Mouse (Mus musculus) spleen, adult 10 weeks (tissue): ENCODE measurements around the gene Pm20d2. TPM values are rescaled to one million over a fixed set of nuclear protein-coding genes. Genes with fewer than 3 reads are reported as not detected.

Experiments used
- polyA plus RNA-seq: library from polyadenylated mRNA; stranded (reverse); fragments of 350-450 nt; fragmentation: Illumina TruSeq; extraction: RNeasy Lipid Tissue Mini Kit (QIAGEN cat#74804); gene quantifications from one replicate; pipeline ENCODE4 v1.2.3, GENCODE M21; 2015; ENCODE audit warnings: low replicate concordance; ENCODE audit not compliant: insufficient read depth

Gene Pm20d2
- polyA plus RNA-seq: 0.70 TPM

GRCm38 (mm10) chr4:33189735-33190036 lies at the start of gene Pm20d2:
Gene Pm20d2 (minus strand): TSS chr4:33189737.

GRCm38 (mm10) chr4:33208881-33209841 lies 19.6 kb upstream of the Pm20d2 start, which contains the start of gene Srsf12:
Gene Srsf12 (plus strand): TSS chr4:33208991.

GRCm38 (mm10) chr4:33132221-33132620 lies 57.3 kb downstream of the Pm20d2 start, which contains the start of gene Gabrr1:
Gene Gabrr1 (plus strand): TSS chr4:33132521.

Other genes with a start within 250 kb of the Pm20d2 start
- gene Ankrd6, start 238.9 kb downstream of the Pm20d2 start, polyA plus RNA-seq: 1.2 TPM
- 7.1 TPM for gene Rragd, start 206.7 kb downstream of the Pm20d2 start, polyA plus RNA-seq
- gene Ube2j1, start 158.3 kb downstream of the Pm20d2 start, polyA plus RNA-seq: 88.6 TPM
- gene Gabrr2, start 126.7 kb downstream of the Pm20d2 start, polyA plus RNA-seq: 2.5 TPM
- not detected for gene Gabrr1, start 57.2 kb downstream of the Pm20d2 start, polyA plus RNA-seq
- 1.1 TPM for gene Srsf12, start 19.3 kb upstream of the Pm20d2 start, polyA plus RNA-seq
- gene Pnrc1, start 100.4 kb upstream of the Pm20d2 start, polyA plus RNA-seq: 135 TPM
- 26.8 TPM for gene Rngtt, start 120.6 kb upstream of the Pm20d2 start, polyA plus RNA-seq